Mouse (Mus musculus): ENCODE data around the gene Kcnab3.

Gene Kcnab3

GRCm38 (mm10) chr11:69331929-69332405 lies 5.9 kb downstream of the Kcnab3 start:
- peak; percentile 54 to 73 for DNase-seq (ENCODE audit: low spot score in 2 of 2)

GRCm38 (mm10) chr11:69332713-69333253 lies 6.7 kb downstream of the Kcnab3 start:
- no peak for DNase-seq (ENCODE audit: low spot score in 2 of 2)

- DNase-seq (ENCODE audit: low spot score in 2 of 2), result no peak
Measured at GRCm38 (mm10) chr11:69333922-69334321, 7.9 kb downstream of the Kcnab3 start.

- no peak for DNase-seq (ENCODE audit: low spot score in 2 of 2)
Measured at GRCm38 (mm10) chr11:69334796-69335195, 8.7 kb downstream of the Kcnab3 start.

GRCm38 (mm10) chr11:69340161-69341131 lies 14.4 kb downstream of the Kcnab3 start, which contains the start of gene Rnf227:
TSS of gene Rnf227 (plus strand) at chr11:69340461.
- peak; percentile 68 to 70 for DNase-seq (ENCODE audit: low spot score in 2 of 2)

- no peak for DNase-seq (ENCODE audit: low spot score in 2 of 2)
Measured at GRCm38 (mm10) chr11:69346441-69346840, 20.4 kb downstream of the Kcnab3 start.

GRCm38 (mm10) chr11:69356544-69356943 lies 30.5 kb downstream of the Kcnab3 start:
- DNase-seq (ENCODE audit: low spot score in 2 of 2), result no peak

GRCm38 (mm10) chr11:69357690-69358089 lies 31.6 kb downstream of the Kcnab3 start:
- DNase-seq (ENCODE audit: low spot score in 2 of 2), result no peak

- no peak for DNase-seq (ENCODE audit: low spot score in 2 of 2)
Measured at GRCm38 (mm10) chr11:69362021-69362420, 36.0 kb downstream of the Kcnab3 start.

- DNase-seq (ENCODE audit: low spot score in 2 of 2), result no peak
Measured at GRCm38 (mm10) chr11:69362479-69362878, 36.4 kb downstream of the Kcnab3 start.

- DNase-seq (ENCODE audit: low spot score in 2 of 2), result no peak
Measured at GRCm38 (mm10) chr11:69364376-69364775, 38.3 kb downstream of the Kcnab3 start.

- peak; percentile 44 to 75 for DNase-seq (ENCODE audit: low spot score in 2 of 2)
Measured at GRCm38 (mm10) chr11:69364910-69365309, 38.9 kb downstream of the Kcnab3 start.

GRCm38 (mm10) chr11:69365722-69366121 lies 39.7 kb downstream of the Kcnab3 start:
- no peak for DNase-seq (ENCODE audit: low spot score in 2 of 2)

- DNase-seq (ENCODE audit: low spot score in 2 of 2), result peak; percentile 67 to 83
Measured at GRCm38 (mm10) chr11:69366157-69366854, 40.2 kb downstream of the Kcnab3 start.

GRCm38 (mm10) chr11:69366855-69367615 lies 41.0 kb downstream of the Kcnab3 start:
- peak in 1 of 2 experiments; percentile 34 for DNase-seq (ENCODE audit: low spot score in 2 of 2)

- DNase-seq (ENCODE audit: low spot score in 2 of 2), result peak in 1 of 2 experiments; percentile 45
Measured at GRCm38 (mm10) chr11:69367616-69368355, 41.7 kb downstream of the Kcnab3 start.

- peak in 1 of 2 experiments; percentile 70 for DNase-seq (ENCODE audit: low spot score in 2 of 2)
Measured at GRCm38 (mm10) chr11:69368356-69369214, 42.5 kb downstream of the Kcnab3 start.

GRCm38 (mm10) chr11:69369215-69369989 lies 43.3 kb downstream of the Kcnab3 start, which contains the start of gene Chd3:
TSS of gene Chd3 (minus strand) at chr11:69369406.
- peak in 1 of 2 experiments; percentile 71 for DNase-seq (ENCODE audit: low spot score in 2 of 2)
